Mouse (Mus musculus): ENCODE measurements around the gene Slc25a51. TPM values are rescaled to one million over a fixed set of nuclear protein-coding genes. Genes with fewer than 3 reads are reported as not detected.
A peak's percentile ranks its signal among the peaks of the same experiment; 100 is the strongest.

Slc25a51 gene
- total and polyA plus RNA-seq, 3 experiments = 27.6 to 44.7 (median 44.4) TPM

DNA sequence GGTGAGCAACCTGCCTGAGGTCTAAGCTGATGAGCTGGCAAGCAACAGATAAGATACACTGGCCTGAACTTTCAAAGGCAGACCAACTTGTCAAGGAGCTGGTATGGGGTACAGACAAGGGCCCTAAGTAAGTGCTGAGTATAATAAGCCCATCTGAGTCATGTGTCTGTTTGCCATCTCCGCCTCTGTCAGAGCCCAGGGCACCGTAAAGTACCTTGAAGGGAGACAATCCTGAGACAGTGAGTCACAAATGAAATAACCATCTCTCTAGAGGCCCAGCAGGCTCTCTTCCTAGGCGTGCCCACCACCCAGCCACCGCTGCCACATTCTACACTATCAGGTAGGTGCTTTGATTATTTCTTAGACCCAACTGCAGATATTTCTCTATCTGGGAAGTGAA is 46.4 kb upstream of the Slc25a51 start:
- TF ChIP-seq NRF1 (IDR thresholded peaks at IDR 0.05; ENCODE audit: low read depth, low read length) (no peak), ELF1 (IDR thresholded peaks at IDR 0.05; ENCODE audit: low read depth, low read length) (no peak), PAX5 (IDR thresholded peaks at IDR 0.05; ENCODE audit: low read length) (no peak), UBTF (IDR thresholded peaks at IDR 0.05; ENCODE audit: low read depth, low read length) (no peak)
- dilution Hi-C loops (cut with MboI; ENCODE audit: extremely low pct_ligation_motif_present, extremely low pct_unique_long_range_greater_than_20kb, low sequenced_read_pairs) (no loop called here), in situ Hi-C loops (cut with MboI; ENCODE audit: low pct_ligation_motif_present, low pct_unique_long_range_greater_than_20kb, low sequenced_read_pairs) (no loop called here)
- Histone ChIP-seq H3K79me2 (replicated peaks; ENCODE audit: control insufficient read depth, extremely low read depth, insufficient read depth, poor library complexity, severe bottlenecking) (no peaks in the 10 kb centered on the region), H3K36me3 (replicated peaks in 1 of 2; ENCODE audit: control insufficient read depth in 1 of 2, insufficient read depth in 1 of 2, low read length in 1 of 2) (peaks cover 8 to 88% of the 10 kb centered on the region in 2 experiments), H3K27ac (ENCODE audit: insufficient read depth, low read depth) (no peak overlapping the region), H3K4me3 (replicated peaks in 1 of 3; ENCODE audit: low read depth in 2 of 3, low read length in 2 of 3, poor library complexity in 1 of 3) (no peak overlapping the region), H3K4me1 (ENCODE audit: control insufficient read depth in 1 of 2, insufficient read depth in 2 of 2) (peaks cover 38 to 85% of the 10 kb centered on the region in 2 experiments), H3K4me2 (ENCODE audit: insufficient read depth, low read depth, poor library complexity, severe bottlenecking) (no peak overlapping the region), H3K9me3 (replicated peaks; ENCODE audit: low read length) (no peaks in the 10 kb centered on the region), H3K27me3 (replicated peaks) (no peaks in the 10 kb centered on the region), H3K9ac (ENCODE audit: insufficient read depth, low read depth) (no peak overlapping the region)
- DNase-seq (ENCODE audit: extremely low read depth) = no peak

DNA sequence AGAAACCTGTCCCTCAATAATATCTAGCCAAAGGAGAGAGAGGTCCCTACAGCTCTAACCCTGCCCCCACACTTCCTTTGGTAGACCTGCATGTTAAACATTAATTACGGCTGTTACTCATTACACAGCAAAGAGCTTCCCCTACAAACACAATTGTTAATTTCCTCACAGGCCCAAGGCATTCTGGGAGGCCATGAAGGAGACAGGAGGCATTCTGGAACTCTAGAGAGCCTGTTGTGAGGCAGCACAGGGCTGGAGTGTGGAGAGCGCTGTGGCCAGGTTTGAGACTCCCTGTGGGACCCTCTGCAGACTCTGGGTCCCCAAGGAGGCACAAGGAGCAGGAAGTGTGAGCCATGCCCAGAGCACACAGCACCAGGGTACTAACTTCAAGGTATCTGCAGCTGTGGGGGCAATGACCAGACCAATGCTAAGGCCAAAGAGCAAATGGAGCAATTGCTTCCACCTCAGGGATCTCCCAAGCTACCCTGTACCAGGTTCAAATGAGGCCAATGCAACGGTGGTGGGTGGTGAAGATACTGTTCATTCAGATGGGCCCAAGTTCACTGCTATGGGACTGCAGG is 44.8 kb upstream of the Slc25a51 start:
- 0 out of 2 replicates have a peak overlapping the region, but pooled peaks have one; percentile 8 for H3K4me2 ChIP-seq (ENCODE audit: insufficient read depth, low read depth, poor library complexity, severe bottlenecking)
- H3K36me3 ChIP-seq (replicated peaks in 1 of 2; ENCODE audit: control insufficient read depth in 1 of 2, insufficient read depth in 1 of 2, low read length in 1 of 2) = peaks cover 8 to 88% of the 10 kb centered on the region in 2 experiments
- peaks cover 38 to 75% of the 10 kb centered on the region in 2 experiments for H3K4me1 ChIP-seq (ENCODE audit: control insufficient read depth in 1 of 2, insufficient read depth in 2 of 2)
- H3K27me3 ChIP-seq (replicated peaks) = no peaks in the 10 kb centered on the region
- H3K9ac ChIP-seq (ENCODE audit: insufficient read depth, low read depth) = no peak overlapping the region
- DNase-seq (ENCODE audit: extremely low read depth) = peak; percentile 47
- no peaks in the 10 kb centered on the region for H3K9me3 ChIP-seq (replicated peaks; ENCODE audit: low read length)
- in situ Hi-C loops (cut with MboI; ENCODE audit: low pct_ligation_motif_present, low pct_unique_long_range_greater_than_20kb, low sequenced_read_pairs) = no loop called here
- no peaks in the 10 kb centered on the region for H3K79me2 ChIP-seq (replicated peaks; ENCODE audit: control insufficient read depth, extremely low read depth, insufficient read depth, poor library complexity, severe bottlenecking)
- TF ChIP-seq ETS1 (conservative IDR thresholded peaks at IDR 0.05; ENCODE audit: low read depth, low read length) = no peak
- no peak for TF ChIP-seq TCF12 (IDR thresholded peaks at IDR 0.05; ENCODE audit: low read depth, low read length)
- TF ChIP-seq ZMIZ1 (IDR thresholded peaks at IDR 0.05; ENCODE audit: low read depth, low read length) = no peak
- TF ChIP-seq NELFE (IDR thresholded peaks at IDR 0.05; ENCODE audit: low read depth, low read length) = no peak
- no peak for TF ChIP-seq ZC3H11A (IDR thresholded peaks at IDR 0.05; ENCODE audit: low read depth, low read length)
- no peak for TF ChIP-seq CHD2 (IDR thresholded peaks at IDR 0.05; ENCODE audit: low read length)
- TF ChIP-seq ZKSCAN1 (IDR thresholded peaks at IDR 0.05; ENCODE audit: borderline replicate concordance, low read depth, low read length) = no peak
- no peak for TF ChIP-seq MAFK (IDR thresholded peaks at IDR 0.05; ENCODE audit: insufficient replicate concordance, low read length)
- no peak for TF ChIP-seq GABPA (IDR thresholded peaks at IDR 0.05; ENCODE audit: insufficient replicate concordance, low read depth, low read length)
- no peak for TF ChIP-seq EP300 (IDR thresholded peaks at IDR 0.05; ENCODE audit: low read length)
- no peak overlapping the region for H3K4me3 ChIP-seq (replicated peaks in 1 of 3; ENCODE audit: low read depth in 2 of 3, low read length in 2 of 3, poor library complexity in 1 of 3)
- dilution Hi-C loops (cut with MboI; ENCODE audit: extremely low pct_ligation_motif_present, extremely low pct_unique_long_range_greater_than_20kb, low sequenced_read_pairs) = no loop called here
- no peak overlapping the region; the same call in 1 of the 2 replicates for H3K27ac ChIP-seq (ENCODE audit: insufficient read depth, low read depth)

Measured in CH12.LX (cell line).